Mouse (Mus musculus): ENCODE measurements around the gene Myh7. TPM values are rescaled to one million over a fixed set of nuclear protein-coding genes. Genes with fewer than 3 reads are reported as not detected.

Myh7 gene
- polyA plus RNA-seq, 1 experiment from 2014 or later: 0.18 TPM

- H3K9ac ChIP-seq (replicated peaks): peak within 1 kb of the TSS; percentile 72
- under 1% methylated on average over 36 of the region's 36 CpGs for WGBS (ENCODE audit: insufficient replicate concordance)
- peak; percentile 95 for TF ChIP-seq CTCF (IDR thresholded peaks at IDR 0.05; ENCODE audit: low read depth)
- TF ChIP-seq EP300 (IDR thresholded peaks at IDR 0.05; ENCODE audit: low read depth): peak; percentile 86
- no peaks in the 10 kb centered on the region for H3K9me3 ChIP-seq (ENCODE audit: low read length)
- ATAC-seq (peak; percentile 95), DNase-seq (peak; percentile 97)
- no peaks in the 10 kb centered on the region for H3K27me3 ChIP-seq (ENCODE audit: insufficient read depth, low read length)
- peak within 1 kb of the TSS; percentile 84 for H3K27ac ChIP-seq (ENCODE audit: low read depth)
- peaks cover 3% of the 10 kb centered on the region; the same call in 1 of the 2 replicates for H3K4me1 ChIP-seq (ENCODE audit: insufficient read depth)
- peak within 1 kb of the TSS; percentile 88 for H3K4me2 ChIP-seq (ENCODE audit: low read depth, low read length)
- H3K4me3 ChIP-seq (ENCODE audit: low read depth, low read length): peak within 1 kb of the TSS; percentile 74
- peaks cover 11% of the 10 kb centered on the region; the same call in 1 of the 2 replicates for H3K36me3 ChIP-seq (replicated peaks; ENCODE audit: insufficient read depth, low read length)
Observed at GRCm38 (mm10) chr14:55014991-55015766, 20.8 kb upstream of the Myh7 start, which contains the start of gene Ngdn. Gene Ngdn (plus strand): TSS chr14:55015454.

GRCm38 (mm10) chr14:55014591-55014990 is 20.2 kb upstream of the Myh7 start:
- DNase-seq: no peak
- TF ChIP-seq CTCF (IDR thresholded peaks at IDR 0.05; ENCODE audit: low read depth) (no peak), EP300 (IDR thresholded peaks at IDR 0.05; ENCODE audit: low read depth) (no peak)
- Histone ChIP-seq H3K9ac (replicated peaks) (peak overlapping the region; percentile 59), H3K27me3 (ENCODE audit: insufficient read depth, low read length) (no peaks in the 10 kb centered on the region), H3K4me3 (ENCODE audit: low read depth, low read length) (peak overlapping the region; percentile 74), H3K27ac (ENCODE audit: low read depth) (peak overlapping the region; percentile 76), H3K4me2 (ENCODE audit: low read depth, low read length) (peak overlapping the region; percentile 88), H3K4me1 (ENCODE audit: insufficient read depth) (peaks cover 3% of the 10 kb centered on the region; the same call in 1 of the 2 replicates), H3K9me3 (ENCODE audit: low read length) (no peaks in the 10 kb centered on the region), H3K36me3 (replicated peaks; ENCODE audit: insufficient read depth, low read length) (peaks cover 10% of the 10 kb centered on the region; the same call in 1 of the 2 replicates)
- peak; percentile 45 for ATAC-seq
- under 1% methylated on average over 27 of the region's 27 CpGs for WGBS (ENCODE audit: insufficient replicate concordance)

GRCm38 (mm10) chr14:55011116-55011515 is 16.7 kb upstream of the Myh7 start:
- H3K9me3 ChIP-seq (ENCODE audit: low read length): no peaks in the 10 kb centered on the region
- TF ChIP-seq CTCF (IDR thresholded peaks at IDR 0.05; ENCODE audit: low read depth): peak; percentile 34
- no peak for TF ChIP-seq EP300 (IDR thresholded peaks at IDR 0.05; ENCODE audit: low read depth)
- ATAC-seq (no peak), DNase-seq (no peak)
- H3K9ac ChIP-seq (replicated peaks): no peak overlapping the region
- no peak overlapping the region for H3K4me2 ChIP-seq (ENCODE audit: low read depth, low read length)
- peaks cover 3% of the 10 kb centered on the region; the same call in 1 of the 2 replicates for H3K4me1 ChIP-seq (ENCODE audit: insufficient read depth)
- H3K36me3 ChIP-seq (replicated peaks; ENCODE audit: insufficient read depth, low read length): no peaks in the 10 kb centered on the region
- H3K4me3 ChIP-seq (ENCODE audit: low read depth, low read length): no peak overlapping the region
- H3K27me3 ChIP-seq (ENCODE audit: insufficient read depth, low read length): no peaks in the 10 kb centered on the region
- WGBS (ENCODE audit: insufficient replicate concordance): 66% methylated on average over 4 of the region's 4 CpGs
- H3K27ac ChIP-seq (ENCODE audit: low read depth): no peak overlapping the region

GRCm38 (mm10) chr14:55008417-55008816 is 14.0 kb upstream of the Myh7 start:
- WGBS (ENCODE audit: insufficient replicate concordance): 77% methylated on average over 8 of the region's 8 CpGs
- ATAC-seq (no peak), DNase-seq (no peak)
- TF ChIP-seq CTCF (IDR thresholded peaks at IDR 0.05; ENCODE audit: low read depth) (no peak), EP300 (IDR thresholded peaks at IDR 0.05; ENCODE audit: low read depth) (no peak)
- Histone ChIP-seq H3K27me3 (ENCODE audit: insufficient read depth, low read length) (no peaks in the 10 kb centered on the region), H3K36me3 (replicated peaks; ENCODE audit: insufficient read depth, low read length) (no peaks in the 10 kb centered on the region), H3K9me3 (ENCODE audit: low read length) (no peaks in the 10 kb centered on the region), H3K27ac (ENCODE audit: low read depth) (no peak overlapping the region), H3K4me2 (ENCODE audit: low read depth, low read length) (no peak overlapping the region), H3K9ac (replicated peaks) (no peak overlapping the region), H3K4me3 (ENCODE audit: low read depth, low read length) (no peak overlapping the region), H3K4me1 (ENCODE audit: insufficient read depth) (no peaks in the 10 kb centered on the region)

GRCm38 (mm10) chr14:55007120-55007908 is 12.9 kb upstream of the Myh7 start:
- Histone ChIP-seq H3K9ac (replicated peaks) (no peak overlapping the region), H3K27me3 (ENCODE audit: insufficient read depth, low read length) (no peaks in the 10 kb centered on the region), H3K4me1 (ENCODE audit: insufficient read depth) (no peaks in the 10 kb centered on the region; the same call in 1 of the 2 replicates), H3K27ac (ENCODE audit: low read depth) (no peak overlapping the region), H3K36me3 (replicated peaks; ENCODE audit: insufficient read depth, low read length) (no peaks in the 10 kb centered on the region), H3K9me3 (ENCODE audit: low read length) (no peaks in the 10 kb centered on the region), H3K4me2 (ENCODE audit: low read depth, low read length) (no peak overlapping the region), H3K4me3 (ENCODE audit: low read depth, low read length) (no peak overlapping the region)
- no peak for ATAC-seq
- no peak for TF ChIP-seq EP300 (IDR thresholded peaks at IDR 0.05; ENCODE audit: low read depth)
- no peak for TF ChIP-seq CTCF (IDR thresholded peaks at IDR 0.05; ENCODE audit: low read depth)
- WGBS (ENCODE audit: insufficient replicate concordance): 73% methylated on average over 9 of the region's 9 CpGs
- DNase-seq: no peak

- DNase-seq (no peak), ATAC-seq (no peak)
- Histone ChIP-seq H3K9me3 (ENCODE audit: low read length) (no peaks in the 10 kb centered on the region), H3K4me3 (ENCODE audit: low read depth, low read length) (no peak overlapping the region), H3K9ac (replicated peaks) (no peak overlapping the region), H3K4me1 (ENCODE audit: insufficient read depth) (no peaks in the 10 kb centered on the region; the same call in 1 of the 2 replicates), H3K27me3 (ENCODE audit: insufficient read depth, low read length) (no peaks in the 10 kb centered on the region), H3K27ac (ENCODE audit: low read depth) (no peak overlapping the region), H3K36me3 (replicated peaks; ENCODE audit: insufficient read depth, low read length) (no peaks in the 10 kb centered on the region), H3K4me2 (ENCODE audit: low read depth, low read length) (no peak overlapping the region)
- TF ChIP-seq EP300 (IDR thresholded peaks at IDR 0.05; ENCODE audit: low read depth) (no peak), CTCF (IDR thresholded peaks at IDR 0.05; ENCODE audit: low read depth) (no peak)
- WGBS (ENCODE audit: insufficient replicate concordance): 62% methylated on average over 3 of the region's 3 CpGs
Observed at GRCm38 (mm10) chr14:55006541-55006940, 12.1 kb upstream of the Myh7 start.
